Mouse (Mus musculus) leukemia stem cell, adult 10-12 weeks (primary cell): ENCODE data around the gene Gm20937. TPM values are rescaled to one million over a fixed set of nuclear protein-coding genes. Genes with fewer than 3 reads are reported as not detected.

Source experiments
- polyA plus RNA-seq: library from polyadenylated mRNA; stranded (reverse); fragments of >175 nt; gene quantifications from 2 replicates; pipeline ENCODE4 v1.2.3, GENCODE M21; 2012; ENCODE audit warnings: low replicate concordance

Gene Gm20937
- not detected in 2 replicates for polyA plus RNA-seq

GRCm38 (mm10) chrY:68294798-68295197 lies at the start of gene Gm20937:
Gm20937 (minus strand) TSS chrY:68294898.

Other genes with a start within 250 kb of the Gm20937 start
- gene Gm20816, start 243.1 kb upstream of the Gm20937 start, polyA plus RNA-seq = not detected in 2 replicates